Mouse (Mus musculus): Measurements from ENCODE around the gene Rhof. TPM values are rescaled to one million over a fixed set of nuclear protein-coding genes. Genes with fewer than 3 reads are reported as not detected.

Rhof gene
- polyA plus RNA-seq, 1 experiment from 2014 or later = 0.33 TPM

- peak; percentile 72 for ATAC-seq
- no peak for DNase-seq (ENCODE audit: low read depth, low spot score)
- no peaks in the 10 kb centered on the region for H3K27me3 ChIP-seq
- no peak for TF ChIP-seq CTCF (IDR thresholded peaks at IDR 0.05)
- ChIA-PET POLR2A (interaction anchor here (0.9 to 3.0 kb wide), 8 partner anchors 8 to 21 kb away, joined by 3 to 16 read pairs (median 5); partner anchors contain the start of genes Rhof and Setd1b), CTCF (interaction anchor here (0.9 to 7.1 kb wide), 18 partner anchors 9 to 90 kb away, joined by 3 to 173 read pairs (median 6); partner anchors contain the start of genes Psmd9 and Rhof)
- in situ Hi-C loops (cut with MboI; ENCODE audit: low pct_unique_long_range_greater_than_20kb) = loop anchor here (25.0 kb wide), 3 partner anchors 862 to 1363 kb away; partner anchors contain the start of genes Ppp1cc and Pptc7
Observed at GRCm38 (mm10) chr5:123149451-123150400, 17.2 kb upstream of the Rhof start.

GRCm38 (mm10) chr5:123148073-123148722 is 15.7 kb upstream of the Rhof start:
- TF ChIP-seq CTCF (IDR thresholded peaks at IDR 0.05) = no peak
- ChIA-PET POLR2A (interaction anchor here (0.6 to 3.0 kb wide), 8 partner anchors 9 to 380 kb away, joined by 3 to 16 read pairs (median 3); partner anchors contain the start of gene Rhof), CTCF (interaction anchor here (3.7 to 7.1 kb wide), 2 partner anchors 14 to 21 kb away, joined by 39 to 173 read pairs; partner anchors contain the start of gene Rhof)
- no peaks in the 10 kb centered on the region for H3K27me3 ChIP-seq
- ATAC-seq (no peak), DNase-seq (ENCODE audit: low read depth, low spot score) (no peak)
- in situ Hi-C loops (cut with MboI; ENCODE audit: low pct_unique_long_range_greater_than_20kb) = loop anchor here (25.0 kb wide), 3 partner anchors 861 to 1364 kb away; partner anchors contain the start of genes Ppp1cc and Pptc7

- no peaks in the 10 kb centered on the region for H3K27me3 ChIP-seq
- CTCF ChIA-PET = interaction anchor here (3.7 to 7.1 kb wide), 2 partner anchors 13 to 20 kb away, joined by 39 to 173 read pairs; partner anchors contain the start of gene Rhof
- in situ Hi-C loops (cut with MboI; ENCODE audit: low pct_unique_long_range_greater_than_20kb) = loop anchor here (25.0 kb wide), 3 partner anchors 860 to 1365 kb away; partner anchors contain the start of genes Ppp1cc and Pptc7
- POLR2A ChIA-PET = interaction anchor here (0.6 to 0.9 kb wide), 3 partner anchors 14 to 129 kb away, joined by 3 to 4 read pairs (median 3); no protein-coding TSS in a partner anchor
- no peak for ATAC-seq
- TF ChIP-seq CTCF (IDR thresholded peaks at IDR 0.05) = no peak
- no peak for DNase-seq (ENCODE audit: low read depth, low spot score)
Observed at GRCm38 (mm10) chr5:123147569-123147968, 15.1 kb upstream of the Rhof start.

GRCm38 (mm10) chr5:123146357-123146756 is 13.9 kb upstream of the Rhof start:
- H3K27me3 ChIP-seq = no peaks in the 10 kb centered on the region
- TF ChIP-seq CTCF (IDR thresholded peaks at IDR 0.05) = no peak
- in situ Hi-C loops (cut with MboI; ENCODE audit: low pct_unique_long_range_greater_than_20kb) = loop anchor here (25.0 kb wide), 3 partner anchors 859 to 1366 kb away; partner anchors contain the start of genes Ppp1cc and Pptc7
- ATAC-seq (no peak), DNase-seq (ENCODE audit: low read depth, low spot score) (no peak)
- ChIA-PET CTCF (interaction anchor here (7.1 kb wide), 1 partner anchor 12 kb away, joined by 173 read pairs; the partner anchor contains the start of gene Rhof), POLR2A (no interaction called here)

- in situ Hi-C loops (cut with MboI; ENCODE audit: low pct_unique_long_range_greater_than_20kb) = loop anchor here (25.0 kb wide), 3 partner anchors 858 to 1367 kb away; partner anchors contain the start of genes Ppp1cc and Pptc7
- ChIA-PET POLR2A (interaction anchor here (0.7 to 1.0 kb wide), 2 partner anchors 18 to 19 kb away, joined by 3 read pairs; no protein-coding TSS in a partner anchor), CTCF (interaction anchor here (7.1 kb wide), 1 partner anchor 10 kb away, joined by 173 read pairs; the partner anchor contains the start of gene Rhof)
- no peaks in the 10 kb centered on the region for H3K27me3 ChIP-seq
- DNase-seq (ENCODE audit: low read depth, low spot score) (no peak), ATAC-seq (no peak)
- TF ChIP-seq CTCF (IDR thresholded peaks at IDR 0.05) = no peak
Observed at GRCm38 (mm10) chr5:123144746-123145590, 12.5 kb upstream of the Rhof start.

- in situ Hi-C loops (cut with MboI; ENCODE audit: low pct_unique_long_range_greater_than_20kb) = loop anchor here (25.0 kb wide), 3 partner anchors 857 to 1368 kb away; partner anchors contain the start of genes Ppp1cc and Pptc7
- DNase-seq (ENCODE audit: low read depth, low spot score) (no peak), ATAC-seq (no peak)
- TF ChIP-seq CTCF (IDR thresholded peaks at IDR 0.05) = no peak
- ChIA-PET POLR2A (interaction anchor here (0.7 to 1.2 kb wide), 4 partner anchors 10 to 18 kb away, joined by 3 to 10 read pairs (median 3); no protein-coding TSS in a partner anchor), CTCF (interaction anchor here (1.2 to 1.4 kb wide), 2 partner anchors 10 to 11 kb away, joined by 5 to 6 read pairs; no protein-coding TSS in a partner anchor)
- H3K27me3 ChIP-seq = no peaks in the 10 kb centered on the region
Observed at GRCm38 (mm10) chr5:123143971-123144745, 11.7 kb upstream of the Rhof start.

- no peak for ATAC-seq
- H3K27me3 ChIP-seq = no peaks in the 10 kb centered on the region
- no peak for DNase-seq (ENCODE audit: low read depth, low spot score)
- in situ Hi-C loops (cut with MboI; ENCODE audit: low pct_unique_long_range_greater_than_20kb) = loop anchor here (25.0 kb wide), 3 partner anchors 856 to 1369 kb away; partner anchors contain the start of genes Ppp1cc and Pptc7
- CTCF ChIA-PET = interaction anchor here (1.2 to 1.4 kb wide), 3 partner anchors 9 to 12 kb away, joined by 3 to 6 read pairs (median 5); no protein-coding TSS in a partner anchor
- no peak for TF ChIP-seq CTCF (IDR thresholded peaks at IDR 0.05)
- POLR2A ChIA-PET = interaction anchor here (0.6 to 1.2 kb wide), 4 partner anchors 9 to 72 kb away, joined by 3 to 10 read pairs (median 4); no protein-coding TSS in a partner anchor
Observed at GRCm38 (mm10) chr5:123143251-123143970, 10.9 kb upstream of the Rhof start.
